Mouse (Mus musculus): ENCODE measurements around the gene Taf9.

DNA sequence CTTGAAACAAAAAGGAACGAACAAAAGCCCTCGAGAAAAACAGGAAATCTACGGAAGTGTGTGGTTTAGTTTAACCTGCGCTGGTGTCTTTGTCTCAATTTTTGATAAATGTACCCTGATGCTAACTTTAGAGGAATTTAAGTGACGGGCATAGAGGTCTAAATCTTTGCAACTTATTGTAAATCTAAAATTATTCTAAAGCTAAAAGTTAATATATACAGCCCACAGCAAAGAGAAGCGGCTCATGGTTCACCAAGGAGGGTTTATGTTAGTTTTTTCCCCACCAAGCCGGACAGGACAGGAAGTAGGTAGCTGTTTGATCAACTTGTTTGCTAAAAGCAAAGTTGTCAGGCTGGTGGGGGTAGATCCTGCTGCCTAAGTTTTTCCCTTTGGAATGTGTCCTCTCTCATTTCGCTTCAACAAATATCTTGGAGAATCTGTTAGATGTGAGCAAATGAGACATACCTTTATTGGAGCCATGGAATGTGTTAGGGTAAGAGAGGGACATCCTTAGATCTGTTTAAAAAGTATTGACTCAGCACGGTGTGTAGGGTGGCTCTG is 18.9 kb downstream of the Taf9 start:
- TF ChIP-seq EP300 (IDR thresholded peaks at IDR 0.05; ENCODE audit: low read depth) (no peak), CTCF (IDR thresholded peaks at IDR 0.05; ENCODE audit: low read depth) (no peak)
